Mouse (Mus musculus) MEL (cell line): ENCODE data around the gene Zfp697.

Experiments used
- CHD1 ChIP-seq: IDR thresholded peaks from 2 replicates; pipeline ENCODE4 v1.6.1; 2012; ENCODE audit warnings: low read depth, mild to moderate bottlenecking, inconsistent platforms, low read length, improper control_type of control experiment
- CTCF ChIP-seq, 3 experiments: IDR thresholded peaks in 2 of 3; conservative IDR thresholded peaks in 1 of 3; 2 replicates each; pipeline ENCODE4 v1.5.1; 2011 to 2012; ENCODE audit warnings: low read length in 3 of 3, low read depth in 2 of 3, mild to moderate bottlenecking in 2 of 3, improper control_type of control experiment in 1 of 3, inconsistent platforms in 1 of 3, mixed read lengths in 1 of 3, moderate library complexity in 1 of 3; ENCODE audit not compliant: control insufficient read depth in 1 of 3, insufficient read depth in 1 of 3, poor library complexity in 1 of 3, severe bottlenecking in 1 of 3
- EP300 ChIP-seq, 2 experiments: IDR thresholded peaks; 2 replicates each; pipeline ENCODE4 v1.6.1; 2011; ENCODE audit warnings: improper control_type of control experiment in 2 of 2, low read length in 2 of 2, low read depth in 1 of 2, mild to moderate bottlenecking in 1 of 2
- MYC ChIP-seq: IDR thresholded peaks from 2 replicates; pipeline ENCODE4 v1.6.1; 2011; ENCODE audit warnings: low read depth, mild to moderate bottlenecking, low read length, improper control_type of control experiment, moderate library complexity
- POLR2A ChIP-seq, 2 experiments: IDR thresholded peaks; 2 replicates each; pipeline ENCODE4 v1.6.1; 2011 to 2012; ENCODE audit warnings: low read length in 2 of 2, mild to moderate bottlenecking in 2 of 2, control low read depth in 1 of 2, improper control_type of control experiment in 1 of 2, low read depth in 1 of 2, moderate library complexity in 1 of 2; ENCODE audit not compliant: control insufficient read depth in 1 of 2, insufficient read depth in 1 of 2, poor library complexity in 1 of 2
- USF2 ChIP-seq, 2 experiments: IDR thresholded peaks; 2 replicates each; pipeline ENCODE4 v1.6.1; 2011 to 2012; ENCODE audit warnings: improper control_type of control experiment in 2 of 2, low read length in 2 of 2, borderline replicate concordance in 1 of 2, inconsistent platforms in 1 of 2, low read depth in 1 of 2, mild to moderate bottlenecking in 1 of 2; ENCODE audit not compliant: insufficient read depth in 1 of 2
- ZMIZ1 ChIP-seq: IDR thresholded peaks from 2 replicates; pipeline ENCODE4 v1.6.1; 2012; ENCODE audit warnings: low read depth, mild to moderate bottlenecking, inconsistent platforms, low read length, improper control_type of control experiment, moderate library complexity

- no peak for TF ChIP-seq MYC
- no peak for TF ChIP-seq CTCF (IDR thresholded peaks at IDR 0.05 in 2 of 3, conservative IDR thresholded peaks at IDR 0.05 in 1 of 3; ENCODE audit: control insufficient read depth in 1 of 3, insufficient read depth in 1 of 3, low read depth in 2 of 3, low read length in 3 of 3, poor library complexity in 1 of 3, severe bottlenecking in 1 of 3)
- no peak for TF ChIP-seq EP300 (IDR thresholded peaks at IDR 0.05; ENCODE audit: low read depth in 1 of 2, low read length in 2 of 2)
- TF ChIP-seq USF2 (IDR thresholded peaks at IDR 0.05; ENCODE audit: borderline replicate concordance in 1 of 2, insufficient read depth in 1 of 2, low read depth in 1 of 2, low read length in 2 of 2): no peak
- TF ChIP-seq ZMIZ1: no peak
- no peak for TF ChIP-seq CHD1
- no peak for TF ChIP-seq POLR2A (IDR thresholded peaks at IDR 0.05; ENCODE audit: control insufficient read depth in 1 of 2, insufficient read depth in 1 of 2, low read depth in 1 of 2, low read length in 2 of 2, poor library complexity in 1 of 2)
Observed at GRCm38 (mm10) chr3:98726281-98726680, 344.0 kb downstream of the Zfp697 start.
